Mouse (Mus musculus) ES-Bruce4 (cell line): ENCODE measurements around the gene Gbp3. TPM values are rescaled to one million over a fixed set of nuclear protein-coding genes. Genes with fewer than 3 reads are reported as not detected.
"Not testable (repeated sequence)": the region's sequence is repeated elsewhere in the genome, so short reads cannot be mapped to it uniquely, and the experiment has no call there.

Source experiments
- H3K27ac ChIP-seq: 2 replicates; pipeline ENCODE4 v1.5.1; 2012; ENCODE audit warnings: low read length, inconsistent platforms; ENCODE audit not compliant: insufficient read depth
- H3K27me3 ChIP-seq: 2 replicates; pipeline ENCODE4 v1.6.1; 2012; ENCODE audit warnings: mild to moderate bottlenecking, low read length, inconsistent platforms; ENCODE audit not compliant: control insufficient read depth, poor library complexity, insufficient read depth, severe bottlenecking
- H3K36me3 ChIP-seq: 2 replicates; pipeline ENCODE4 v1.6.1; 2012; ENCODE audit warnings: inconsistent platforms, mild to moderate bottlenecking, low read length, moderate library complexity; ENCODE audit not compliant: control insufficient read depth, poor library complexity, insufficient read depth, severe bottlenecking
- H3K4me1 ChIP-seq: one replicate; pipeline ENCODE4 v1.8.1; 2011; ENCODE audit warnings: low read length; ENCODE audit not compliant: control insufficient read depth, insufficient read depth
- H3K4me3 ChIP-seq: 2 replicates; pipeline ENCODE4 v1.5.1; 2011; ENCODE audit warnings: low read depth, mild to moderate bottlenecking, low read length
- H3K9ac ChIP-seq: 2 replicates; pipeline ENCODE4 v1.6.1; 2012; ENCODE audit warnings: low read depth, mild to moderate bottlenecking, inconsistent platforms; ENCODE audit not compliant: poor library complexity, severe bottlenecking
- H3K9me3 ChIP-seq: replicated peaks from 2 replicates; pipeline ENCODE4 v1.6.1; 2012; ENCODE audit warnings: mild to moderate bottlenecking, low read length, inconsistent platforms; ENCODE audit not compliant: control insufficient read depth, poor library complexity, insufficient read depth, severe bottlenecking
- CTCF ChIP-seq: IDR thresholded peaks from one replicate; pipeline ENCODE4 v1.8.1; 2011; ENCODE audit warnings: low read depth, low read length
- EP300 ChIP-seq: IDR thresholded peaks from 2 replicates; pipeline ENCODE4 v1.6.1; 2011; ENCODE audit warnings: low read depth, low read length; ENCODE audit not compliant: insufficient read depth
- POLR2A ChIP-seq: IDR thresholded peaks from one replicate; pipeline ENCODE4 v1.8.1; 2011; ENCODE audit warnings: low read length; ENCODE audit not compliant: insufficient read depth
- polyA plus RNA-seq: library from polyadenylated mRNA; stranded (reverse); fragments of >200 nt; gene quantifications from 2 replicates; pipeline ENCODE4 v1.2.4, GENCODE M21; 2011; ENCODE audit warnings: low read depth; ENCODE audit not compliant: missing spikeins, insufficient read depth, insufficient read length

The Gbp3 gene
- polyA plus RNA-seq, 1 experiment: 10.2 TPM

GRCm38 (mm10) chr3:142554601-142555000 is 5.2 kb upstream of the Gbp3 start:
- no peak overlapping the region for H3K27ac ChIP-seq
- H3K9me3 ChIP-seq: no peaks in the 10 kb centered on the region
- no peak overlapping the region for H3K4me3 ChIP-seq
- H3K27me3 ChIP-seq: no peaks in the 10 kb centered on the region
- H3K36me3 ChIP-seq: no peaks in the 10 kb centered on the region
- H3K9ac ChIP-seq: no peak overlapping the region
- no peak for TF ChIP-seq POLR2A
- no peak for TF ChIP-seq CTCF
- TF ChIP-seq EP300: no peak
- no peaks in the 10 kb centered on the region for H3K4me1 ChIP-seq

- H3K9me3 ChIP-seq: no peaks in the 10 kb centered on the region
- no peak overlapping the region for H3K4me3 ChIP-seq
- no peaks in the 10 kb centered on the region for H3K36me3 ChIP-seq
- TF ChIP-seq EP300 (no peak), CTCF (no peak), POLR2A (no peak)
- no peaks in the 10 kb centered on the region for H3K4me1 ChIP-seq
- no peak overlapping the region for H3K9ac ChIP-seq
- H3K27ac ChIP-seq: no peak overlapping the region
- no peaks in the 10 kb centered on the region for H3K27me3 ChIP-seq
These were observed 4.2 kb upstream of the Gbp3 start for GRCm38 (mm10) chr3:142555623-142556022.

- H3K27ac ChIP-seq: no peak overlapping the region
- no peaks in the 10 kb centered on the region for H3K36me3 ChIP-seq
- 0 out of 2 replicates have a peak overlapping the region, but pooled peaks have one; percentile 2 for H3K4me3 ChIP-seq
- no peaks in the 10 kb centered on the region for H3K9me3 ChIP-seq
- no peak for TF ChIP-seq POLR2A
- TF ChIP-seq CTCF: peak; percentile 99
- TF ChIP-seq EP300: 0 out of 2 replicates have a peak, but pooled peaks have one; percentile 42
- H3K4me1 ChIP-seq: no peaks in the 10 kb centered on the region
- H3K9ac ChIP-seq: no peak overlapping the region
- no peaks in the 10 kb centered on the region for H3K27me3 ChIP-seq
These were observed 596 bp downstream of the Gbp3 start for GRCm38 (mm10) chr3:142560296-142560948.

GRCm38 (mm10) chr3:142561045-142561646 is 1.3 kb downstream of the Gbp3 start:
- Histone ChIP-seq H3K27ac (no peak overlapping the region), H3K4me3 (no peak overlapping the region), H3K36me3 (no peaks in the 10 kb centered on the region), H3K4me1 (no peaks in the 10 kb centered on the region), H3K9me3 (no peaks in the 10 kb centered on the region), H3K9ac (no peak overlapping the region), H3K27me3 (no peaks in the 10 kb centered on the region)
- TF ChIP-seq CTCF (no peak), EP300 (no peak), POLR2A (no peak)

- H3K27ac ChIP-seq: no peak overlapping the region
- no peaks in the 10 kb centered on the region for H3K36me3 ChIP-seq
- H3K4me3 ChIP-seq: no peak overlapping the region
- H3K4me1 ChIP-seq: no peaks in the 10 kb centered on the region
- no peak overlapping the region for H3K9ac ChIP-seq
- H3K9me3 ChIP-seq: no peaks in the 10 kb centered on the region
- TF ChIP-seq POLR2A (no peak), CTCF (no peak), EP300 (no peak)
- H3K27me3 ChIP-seq: no peaks in the 10 kb centered on the region
These were observed 1.8 kb downstream of the Gbp3 start for GRCm38 (mm10) chr3:142561666-142562065.

GRCm38 (mm10) chr3:142567490-142567889 is 7.7 kb downstream of the Gbp3 start:
- H3K4me1 ChIP-seq, H3K27ac ChIP-seq, H3K4me3 ChIP-seq, H3K9me3 ChIP-seq, H3K27me3 ChIP-seq, H3K36me3 ChIP-seq, H3K9ac ChIP-seq: not testable (repeated sequence)
